Mouse (Mus musculus): ENCODE measurements at regions not wholly inside any gene's neighbourhood (a gene's known extent, or its start where the extent isn't known, plus 50 kb on each side); places are given as distances from the start of the nearest gene placed in this dataset.

DNA sequence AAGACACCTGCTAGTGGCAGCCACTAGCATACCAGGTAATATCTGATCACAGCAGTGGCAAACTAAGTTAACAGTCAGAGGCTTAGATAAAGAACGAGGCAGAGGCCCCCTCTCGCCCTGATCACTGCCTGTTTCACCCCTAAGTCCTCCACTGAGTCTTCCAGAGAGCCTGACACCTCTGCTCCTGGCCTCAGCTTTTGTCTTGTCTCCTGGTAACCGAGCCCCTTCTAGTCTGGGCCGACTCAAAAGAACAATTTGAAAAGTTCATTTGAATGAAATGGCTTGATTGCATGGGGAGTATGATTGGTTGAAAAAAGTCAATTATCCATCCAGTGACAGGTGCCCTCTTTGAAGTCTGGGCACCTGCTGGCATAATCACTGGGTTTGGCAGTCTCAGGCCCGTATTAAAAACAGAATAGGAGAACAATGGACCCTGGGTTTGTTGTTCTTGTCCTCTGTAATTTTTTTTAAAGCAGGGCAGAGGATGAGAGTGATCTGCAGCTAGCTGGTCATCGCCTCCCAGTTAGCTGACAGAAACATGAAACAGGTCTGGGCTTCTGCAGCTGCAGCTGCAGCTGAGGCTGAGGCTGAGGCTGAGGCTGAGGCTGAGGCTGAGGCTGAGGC, 289.8 kb upstream of the Slco3a1 start:
- no peak overlapping the region for H3K4me2 ChIP-seq
- H3K4me3 ChIP-seq (ENCODE audit: low read depth, low read length): no peak overlapping the region
- H3K9me3 ChIP-seq (ENCODE audit: control insufficient read depth, low read length): no peaks in the 10 kb centered on the region
- WGBS: 49% methylated on average over 6 of the region's 6 CpGs
- no peak overlapping the region for H3K27ac ChIP-seq (ENCODE audit: low read depth, low read length)
- no peaks in the 10 kb centered on the region for H3K36me3 ChIP-seq (ENCODE audit: control insufficient read depth, insufficient read depth, low read length)
- ATAC-seq (replicated peaks; ENCODE audit: low FRiP score) (no peak), DNase-seq (ENCODE audit: low spot score) (no peak)
- no peaks in the 10 kb centered on the region for H3K4me1 ChIP-seq (replicated peaks; ENCODE audit: control insufficient read depth, insufficient read depth, low read length)
- no peaks in the 10 kb centered on the region for H3K27me3 ChIP-seq (replicated peaks; ENCODE audit: control insufficient read depth, insufficient read depth, low read length)
- H3K9ac ChIP-seq (ENCODE audit: low read depth, low read length): no peak overlapping the region

DNA sequence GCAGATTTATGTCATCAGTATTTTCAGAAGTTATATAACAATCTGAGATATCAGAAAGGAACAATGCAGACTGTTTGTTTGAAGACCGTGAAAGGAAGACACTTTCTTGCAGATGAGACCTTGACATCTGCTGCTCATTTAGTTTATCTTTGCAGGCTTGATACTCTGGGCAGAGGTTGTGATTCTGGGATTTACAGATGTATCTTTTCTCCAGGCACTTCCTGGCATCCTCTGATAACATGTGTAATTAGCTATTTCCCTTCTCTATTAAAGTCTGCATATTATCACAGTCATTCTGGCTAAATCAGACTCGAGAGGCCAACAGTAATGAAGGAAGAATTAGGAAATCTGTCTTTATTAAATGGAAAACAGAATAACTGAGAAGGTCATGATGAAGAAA, 268.7 kb upstream of the Slco3a1 start:
- Histone ChIP-seq H3K9ac (ENCODE audit: low read depth, low read length) (no peak overlapping the region), H3K27ac (ENCODE audit: low read depth, low read length) (no peak overlapping the region), H3K4me2 (no peak overlapping the region), H3K36me3 (ENCODE audit: control insufficient read depth, insufficient read depth, low read length) (no peaks in the 10 kb centered on the region), H3K27me3 (replicated peaks; ENCODE audit: control insufficient read depth, insufficient read depth, low read length) (no peaks in the 10 kb centered on the region), H3K4me3 (ENCODE audit: low read depth, low read length) (no peak overlapping the region), H3K9me3 (ENCODE audit: control insufficient read depth, low read length) (no peaks in the 10 kb centered on the region), H3K4me1 (replicated peaks; ENCODE audit: control insufficient read depth, insufficient read depth, low read length) (no peaks in the 10 kb centered on the region)
- DNase-seq (ENCODE audit: low spot score): no peak
- no peak for ATAC-seq (replicated peaks; ENCODE audit: low FRiP score)
- WGBS: 43% methylated on average over 2 of the region's 2 CpGs

DNA sequence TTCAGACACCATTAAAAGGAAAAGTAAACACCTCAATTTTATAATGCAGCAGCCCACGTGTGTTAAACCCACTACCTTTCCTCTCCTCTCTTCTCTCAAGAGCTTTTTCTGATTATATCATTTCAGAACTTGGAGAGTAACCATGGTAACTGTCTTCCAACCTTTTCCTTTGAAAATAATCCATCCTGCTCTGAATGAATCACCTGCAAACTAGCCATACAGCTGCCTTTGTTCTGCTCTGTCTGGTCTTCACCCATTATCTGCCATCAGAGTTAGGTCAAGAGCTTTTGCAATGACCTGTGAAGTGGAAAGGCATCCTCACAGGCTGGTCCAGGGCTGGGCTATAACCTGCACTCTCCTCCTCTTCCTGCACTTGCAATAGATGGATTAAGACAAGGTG, 238.7 kb upstream of the Slco3a1 start:
- WGBS: 50% methylated on average over 1 of the region's 1 CpGs
- H3K27ac ChIP-seq (ENCODE audit: low read depth, low read length): no peak overlapping the region
- H3K4me1 ChIP-seq (replicated peaks; ENCODE audit: control insufficient read depth, insufficient read depth, low read length): no peaks in the 10 kb centered on the region
- ATAC-seq (replicated peaks; ENCODE audit: low FRiP score): no peak
- no peak overlapping the region for H3K9ac ChIP-seq (ENCODE audit: low read depth, low read length)
- no peak overlapping the region for H3K4me3 ChIP-seq (ENCODE audit: low read depth, low read length)
- H3K27me3 ChIP-seq (replicated peaks; ENCODE audit: control insufficient read depth, insufficient read depth, low read length): no peaks in the 10 kb centered on the region
- H3K9me3 ChIP-seq (ENCODE audit: control insufficient read depth, low read length): no peaks in the 10 kb centered on the region
- DNase-seq (ENCODE audit: low spot score): no peak
- no peaks in the 10 kb centered on the region for H3K36me3 ChIP-seq (ENCODE audit: control insufficient read depth, insufficient read depth, low read length)
- no peak overlapping the region for H3K4me2 ChIP-seq

DNA sequence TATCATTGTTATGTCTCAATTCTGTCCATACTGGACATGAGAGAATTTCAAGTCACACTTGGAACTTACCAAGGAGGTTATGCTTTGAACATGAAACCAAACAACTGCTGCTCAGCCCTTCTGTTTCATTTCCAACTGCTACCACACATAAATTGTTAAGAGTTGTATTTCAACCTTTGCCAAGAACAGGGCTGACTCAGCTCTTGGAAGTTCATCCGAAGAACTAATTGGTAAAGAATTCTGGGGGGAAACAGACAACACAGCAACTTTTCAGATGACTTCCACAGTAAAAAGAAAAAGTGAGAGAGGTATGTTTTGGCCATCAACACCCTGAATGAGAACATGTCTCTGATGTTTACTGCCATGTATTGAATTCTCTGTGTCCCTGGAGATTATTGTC, 234.1 kb upstream of the Slco3a1 start:
- H3K27me3 ChIP-seq (replicated peaks; ENCODE audit: control insufficient read depth, insufficient read depth, low read length): no peaks in the 10 kb centered on the region
- no peak overlapping the region for H3K9ac ChIP-seq (ENCODE audit: low read depth, low read length)

DNA sequence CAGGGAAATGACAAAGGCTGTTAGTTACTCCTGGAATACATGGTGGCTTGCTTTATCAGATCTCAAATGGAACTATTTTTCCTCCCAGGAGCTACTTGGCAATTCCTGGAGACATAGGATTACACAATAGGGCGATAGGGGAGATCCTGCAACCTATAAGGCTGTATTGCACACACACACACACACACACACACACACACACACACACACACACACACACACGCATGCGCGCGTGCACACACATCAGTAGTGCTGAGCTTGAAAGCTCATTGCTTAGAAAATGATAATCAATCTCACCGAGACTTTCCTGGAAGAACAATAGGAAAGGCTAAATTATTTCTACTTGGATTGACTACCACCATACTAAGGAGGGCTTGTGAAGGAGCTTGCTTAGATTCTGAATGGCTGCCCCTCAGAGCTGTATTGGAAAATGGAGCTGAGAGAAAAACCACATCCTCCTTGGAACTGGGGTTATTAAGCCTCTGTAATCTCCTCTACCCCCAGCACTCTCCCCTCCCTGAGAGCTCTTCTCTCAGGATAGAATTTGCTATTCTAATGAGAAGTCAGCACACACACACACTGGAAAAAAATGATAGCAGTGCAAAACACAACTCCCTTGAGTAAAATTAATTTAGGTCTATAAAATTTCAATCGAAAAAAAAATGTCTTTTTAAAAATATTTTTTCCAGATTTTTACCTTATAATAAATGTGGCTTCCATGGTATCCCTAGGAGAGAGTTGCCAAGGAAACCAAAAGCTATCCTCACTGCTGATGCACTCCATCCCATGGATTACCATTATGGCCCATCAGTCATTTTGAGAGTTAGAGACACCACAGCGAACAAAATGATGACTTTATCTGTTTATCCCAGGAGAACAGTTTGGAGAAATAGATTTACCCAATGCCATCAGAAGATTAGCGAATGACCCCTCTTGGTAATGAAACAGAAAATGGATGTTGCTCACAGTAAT, 217.1 kb upstream of the Slco3a1 start:
- Histone ChIP-seq H3K4me1 (replicated peaks; ENCODE audit: control insufficient read depth, insufficient read depth, low read length) (no peaks in the 10 kb centered on the region), H3K9me3 (ENCODE audit: control insufficient read depth, low read length) (no peaks in the 10 kb centered on the region), H3K36me3 (ENCODE audit: control insufficient read depth, insufficient read depth, low read length) (no peaks in the 10 kb centered on the region), H3K4me2 (no peak overlapping the region), H3K27ac (ENCODE audit: low read depth, low read length) (no peak overlapping the region), H3K9ac (ENCODE audit: low read depth, low read length) (no peak overlapping the region), H3K4me3 (ENCODE audit: low read depth, low read length) (no peak overlapping the region), H3K27me3 (replicated peaks; ENCODE audit: control insufficient read depth, insufficient read depth, low read length) (no peaks in the 10 kb centered on the region)
- no peak for DNase-seq (ENCODE audit: low spot score)
- no peak for ATAC-seq (replicated peaks; ENCODE audit: low FRiP score)
- WGBS: 82% methylated on average over 9 of the region's 9 CpGs

More for the DNA sequence above, 234.1 kb upstream of the Slco3a1 start:
- Histone ChIP-seq H3K4me3 (ENCODE audit: low read depth, low read length) (no peak overlapping the region), H3K27ac (ENCODE audit: low read depth, low read length) (no peak overlapping the region), H3K36me3 (ENCODE audit: control insufficient read depth, insufficient read depth, low read length) (no peaks in the 10 kb centered on the region), H3K9me3 (ENCODE audit: control insufficient read depth, low read length) (no peaks in the 10 kb centered on the region), H3K4me2 (no peak overlapping the region), H3K4me1 (replicated peaks; ENCODE audit: control insufficient read depth, insufficient read depth, low read length) (no peaks in the 10 kb centered on the region)
- 81% methylated on average over 1 of the region's 1 CpGs for WGBS
- no peak for DNase-seq (ENCODE audit: low spot score)
- no peak for ATAC-seq (replicated peaks; ENCODE audit: low FRiP score)

DNA sequence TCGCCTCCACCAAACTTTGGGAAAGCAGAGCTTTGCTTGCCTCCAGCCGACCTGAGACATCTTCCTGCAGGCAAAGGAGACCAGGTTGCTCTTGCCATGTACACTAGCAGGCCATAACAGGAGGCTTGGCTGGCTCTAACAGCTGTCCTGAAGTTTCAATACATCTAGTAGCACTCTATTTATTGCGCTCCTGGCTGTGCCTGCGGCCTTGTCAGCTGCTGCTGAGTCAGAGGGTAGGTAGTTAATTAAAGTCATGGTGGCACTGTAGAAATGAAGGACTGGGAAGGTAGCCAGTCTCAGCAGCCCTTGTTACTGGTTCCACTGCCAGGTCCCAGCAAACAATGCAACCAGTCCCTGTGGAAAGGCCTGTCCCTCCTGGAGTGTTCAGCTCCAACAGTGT, 212.0 kb upstream of the Slco3a1 start:
- ATAC-seq (replicated peaks; ENCODE audit: low FRiP score) (no peak), DNase-seq (ENCODE audit: low spot score) (no peak)
- WGBS: 77% methylated on average over 4 of the region's 4 CpGs

DNA sequence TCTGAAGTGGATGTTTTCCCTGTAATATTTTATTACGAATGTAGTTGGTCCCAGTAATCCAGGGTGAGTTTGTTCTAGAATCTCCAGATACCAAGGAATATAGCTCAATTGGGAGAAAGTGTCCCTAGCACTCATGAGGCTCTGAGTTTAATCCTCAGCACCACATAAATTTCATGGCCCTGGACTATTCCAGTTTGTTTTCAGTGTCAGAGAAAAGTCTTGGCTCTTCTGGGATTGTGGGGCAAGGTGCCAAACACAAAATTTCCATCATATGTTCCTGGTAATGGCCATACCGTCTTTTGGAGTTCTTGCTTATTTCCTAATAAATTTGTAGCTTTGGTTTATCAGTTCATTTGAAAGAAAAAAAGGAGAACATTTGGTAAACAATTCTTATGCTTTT, 202.9 kb upstream of the Slco3a1 start:
- Histone ChIP-seq H3K27ac (ENCODE audit: low read depth, low read length) (no peak overlapping the region), H3K9me3 (ENCODE audit: control insufficient read depth, low read length) (no peaks in the 10 kb centered on the region), H3K36me3 (ENCODE audit: control insufficient read depth, insufficient read depth, low read length) (no peaks in the 10 kb centered on the region), H3K4me1 (replicated peaks; ENCODE audit: control insufficient read depth, insufficient read depth, low read length) (no peaks in the 10 kb centered on the region), H3K4me2 (no peak overlapping the region), H3K4me3 (ENCODE audit: low read depth, low read length) (no peak overlapping the region), H3K27me3 (replicated peaks; ENCODE audit: control insufficient read depth, insufficient read depth, low read length) (no peaks in the 10 kb centered on the region), H3K9ac (ENCODE audit: low read depth, low read length) (no peak overlapping the region)
- ATAC-seq (replicated peaks; ENCODE audit: low FRiP score): no peak
- no peak for DNase-seq (ENCODE audit: low spot score)
- 84% methylated on average over 2 of the region's 2 CpGs for WGBS

More for the DNA sequence above, 212.0 kb upstream of the Slco3a1 start:
- Histone ChIP-seq H3K4me1 (replicated peaks; ENCODE audit: control insufficient read depth, insufficient read depth, low read length) (no peaks in the 10 kb centered on the region), H3K9ac (ENCODE audit: low read depth, low read length) (no peak overlapping the region), H3K27ac (ENCODE audit: low read depth, low read length) (no peak overlapping the region), H3K9me3 (ENCODE audit: control insufficient read depth, low read length) (no peaks in the 10 kb centered on the region), H3K4me3 (ENCODE audit: low read depth, low read length) (no peak overlapping the region), H3K36me3 (ENCODE audit: control insufficient read depth, insufficient read depth, low read length) (no peaks in the 10 kb centered on the region), H3K27me3 (replicated peaks; ENCODE audit: control insufficient read depth, insufficient read depth, low read length) (no peaks in the 10 kb centered on the region), H3K4me2 (no peak overlapping the region)

DNA sequence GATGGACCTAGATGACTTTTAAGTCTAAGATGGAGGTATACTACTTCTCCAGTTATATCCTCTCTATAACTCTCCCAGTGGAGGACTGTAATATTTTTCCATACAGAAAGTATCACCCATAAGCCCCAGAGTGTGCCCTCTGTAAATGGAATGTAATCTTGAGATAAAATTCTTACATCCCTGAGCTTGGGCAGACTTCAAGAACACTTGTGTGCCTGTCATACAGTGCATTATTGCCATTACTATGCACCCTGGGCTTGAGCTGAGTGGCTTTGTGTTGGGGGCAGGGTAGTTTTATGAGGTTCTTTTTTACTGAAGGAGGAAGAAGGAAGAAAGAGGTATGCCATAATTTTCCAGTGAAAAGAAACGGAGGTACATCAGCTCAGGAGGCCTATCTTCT, 193.1 kb upstream of the Slco3a1 start:
- no peaks in the 10 kb centered on the region for H3K4me1 ChIP-seq (replicated peaks; ENCODE audit: control insufficient read depth, insufficient read depth, low read length)

DNA sequence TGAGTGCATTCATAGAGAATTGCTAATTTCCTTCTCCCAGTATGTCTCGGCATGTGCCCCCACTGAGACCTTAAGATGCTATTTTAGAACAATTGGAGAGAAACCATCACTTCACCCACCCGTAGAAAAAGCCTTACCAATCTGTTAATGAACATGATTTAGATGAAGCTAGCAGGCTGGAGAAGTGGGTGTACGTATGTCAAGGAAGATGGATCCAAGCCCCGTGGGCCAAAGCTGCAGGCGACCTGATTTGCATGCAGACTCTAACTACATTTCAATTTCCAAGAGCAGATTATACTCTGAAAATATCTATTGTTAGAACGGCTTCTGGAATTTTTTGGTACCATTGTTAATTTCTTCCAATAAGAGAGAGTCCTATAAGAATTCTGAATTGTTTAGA, 180.4 kb upstream of the Slco3a1 start:
- Histone ChIP-seq H3K4me3 (ENCODE audit: low read depth, low read length) (no peak overlapping the region), H3K4me2 (no peak overlapping the region), H3K9me3 (ENCODE audit: control insufficient read depth, low read length) (no peaks in the 10 kb centered on the region), H3K4me1 (replicated peaks; ENCODE audit: control insufficient read depth, insufficient read depth, low read length) (no peaks in the 10 kb centered on the region), H3K27me3 (replicated peaks; ENCODE audit: control insufficient read depth, insufficient read depth, low read length) (no peaks in the 10 kb centered on the region), H3K27ac (ENCODE audit: low read depth, low read length) (no peak overlapping the region), H3K9ac (ENCODE audit: low read depth, low read length) (no peak overlapping the region), H3K36me3 (ENCODE audit: control insufficient read depth, insufficient read depth, low read length) (no peaks in the 10 kb centered on the region)
- DNase-seq (ENCODE audit: low spot score): no peak
- no peak for ATAC-seq (replicated peaks; ENCODE audit: low FRiP score)
- 75% methylated on average over 6 of the region's 6 CpGs for WGBS

More for the DNA sequence above, 193.1 kb upstream of the Slco3a1 start:
- no peak overlapping the region for H3K9ac ChIP-seq (ENCODE audit: low read depth, low read length)
- no peak overlapping the region for H3K4me3 ChIP-seq (ENCODE audit: low read depth, low read length)
- no peaks in the 10 kb centered on the region for H3K36me3 ChIP-seq (ENCODE audit: control insufficient read depth, insufficient read depth, low read length)
- DNase-seq (ENCODE audit: low spot score) (no peak), ATAC-seq (replicated peaks; ENCODE audit: low FRiP score) (no peak)
- WGBS: 54% methylated on average over 1 of the region's 1 CpGs
- no peak overlapping the region for H3K27ac ChIP-seq (ENCODE audit: low read depth, low read length)
- H3K27me3 ChIP-seq (replicated peaks; ENCODE audit: control insufficient read depth, insufficient read depth, low read length): no peaks in the 10 kb centered on the region
- H3K4me2 ChIP-seq: no peak overlapping the region
- H3K9me3 ChIP-seq (ENCODE audit: control insufficient read depth, low read length): no peaks in the 10 kb centered on the region
